Mouse (Mus musculus): ENCODE measurements around the gene Slc22a20.

DNA sequence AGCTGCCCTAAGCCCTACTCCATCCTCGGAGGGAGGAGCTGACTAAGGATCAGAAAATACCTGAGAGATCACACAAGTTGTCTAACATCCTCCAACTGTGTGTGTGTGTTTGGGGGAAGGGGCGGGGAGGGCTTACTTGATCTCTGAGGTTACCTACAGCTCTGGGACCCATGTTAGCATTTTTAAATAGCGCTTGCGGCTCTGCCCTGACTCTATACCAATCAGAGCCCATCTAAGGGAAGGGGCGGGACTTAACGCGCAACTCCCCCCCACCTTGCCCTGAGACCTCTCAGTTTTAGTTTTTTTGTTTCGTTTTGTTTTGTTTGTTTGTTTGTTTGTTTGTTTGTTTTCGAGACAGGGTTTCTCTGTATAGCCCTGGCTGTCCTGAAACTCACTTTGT, 43.5 kb upstream of the Slc22a20 start:
- TF ChIP-seq CTCF (IDR thresholded peaks at IDR 0.05; ENCODE audit: low read depth) (no peak), EP300 (optimal IDR thresholded peaks at IDR 0.05) (no peak)

All from stomach, postnatal 0 days (tissue).